Comparison of ENCODE assay signal across 11 mouse cellular contexts in the genomic region with DNA sequence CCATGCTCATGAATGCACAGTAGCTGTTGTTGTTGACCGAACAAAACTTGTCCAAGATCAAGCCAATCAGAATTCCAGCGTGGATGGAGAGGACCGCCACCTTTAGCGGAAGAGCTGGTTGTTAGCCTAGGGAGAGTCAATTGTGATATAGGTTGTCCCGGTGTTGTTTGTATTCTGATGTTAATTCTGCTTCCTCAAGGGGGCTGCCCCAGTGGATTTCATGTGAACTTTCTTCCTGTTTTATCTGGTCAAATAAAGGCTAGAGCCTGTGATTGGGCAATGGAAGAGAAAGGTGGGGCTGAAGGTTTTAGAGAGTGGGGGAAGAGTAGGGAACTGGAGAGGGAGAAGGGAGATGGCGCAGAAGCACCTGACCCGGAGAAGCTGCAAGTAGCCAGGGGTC.
"Had no signal": no experiment of that assay in that cellular context is flagged by ENCODE, and none has a peak within 500 bp of the region (broad histone marks: within the 10 kb centered on the region; RNA-seq: fewer than 3 reads in every experiment).

No protein-coding gene starts in this region.

- DNase-seq: kidney, adult 9 months; kidney, postnatal 36 days; layer of hippocampus, adult 9-11 months; layer of hippocampus, postnatal 36 days; liver; liver, embryonic 13.5 days; liver, postnatal 0 days; lung, postnatal 14 days; midbrain, embryonic 14.5 days; retina, postnatal 1 day; thymus, postnatal 36 days had no signal

- ATAC-seq: liver, postnatal 0 days had no signal
